ENCODE assay signal across 30 mouse cellular contexts in the genomic region with DNA sequence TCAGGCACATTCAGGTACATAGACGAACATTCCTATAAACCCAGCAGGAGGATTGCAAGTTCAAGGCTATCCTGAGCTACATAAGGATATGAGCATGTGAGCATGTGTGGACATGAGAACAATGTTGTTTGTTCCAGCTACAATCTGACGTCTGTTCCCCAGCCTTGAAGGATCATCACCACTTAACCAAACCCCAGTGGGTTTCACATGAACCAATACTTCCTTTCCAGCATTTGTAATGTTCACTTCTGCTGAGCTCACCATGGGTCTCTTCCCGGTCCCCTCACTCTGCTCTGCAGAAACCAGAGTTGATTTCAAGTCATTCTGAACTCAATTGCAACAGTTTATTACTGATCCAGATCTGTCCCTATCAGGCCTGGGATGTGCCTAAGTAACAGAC. TPM values are rescaled to one million over a fixed set of nuclear protein-coding genes. Genes with fewer than 3 reads are reported as not detected.
DNase-seq lines count a peak whose midpoint lies in the region; ATAC-seq and TF ChIP-seq lines count a peak whose summit lies in the region.
"Had no signal": no experiment of that assay in that cellular context is flagged by ENCODE, and none has a peak within 500 bp of the region (broad histone marks: within the 10 kb centered on the region; RNA-seq: fewer than 3 reads in every experiment).

No protein-coding gene starts in this region.

- H3K27ac ChIP-seq in bone marrow, adult 2 months (ENCODE audit: control insufficient read depth, insufficient read depth, low read depth, low read length, poor library complexity) = peak overlapping the region; percentile 66
- H3K27ac ChIP-seq: embryonic facial prominence, embryonic 10.5 days; embryonic facial prominence, embryonic 12.5 days; forebrain, embryonic 13.5 days; forebrain, embryonic 15.5 days had no signal

- peak; percentile 45 for ATAC-seq in granulocyte monocyte progenitor cell, adult 5-6 weeks (replicated peaks; ENCODE audit: poor library complexity, severe bottlenecking)
- ATAC-seq: activated CD4-positive, CD25-positive, alpha-beta regulatory T cell, adult 4 months; CD4-positive, CD25-positive, alpha-beta regulatory T cell, adult 4 months; forebrain, embryonic 13.5 days; forebrain, embryonic 15.5 days; forebrain, postnatal 0 days; Patski had no signal

- no peak overlapping the region for H3K4me3 ChIP-seq in bone marrow, adult 2 months (replicated peaks; ENCODE audit: control insufficient read depth, low read depth, low read length)
- H3K4me3 ChIP-seq in megakaryocyte, embryonic 14.5 days (replicated peaks) = peak overlapping the region; percentile 10
- H3K4me3 ChIP-seq: embryonic facial prominence, embryonic 10.5 days; embryonic facial prominence, embryonic 12.5 days; forebrain, embryonic 13.5 days; forebrain, embryonic 15.5 days had no signal

- WGBS in bone marrow, adult 2 months = 29% methylated on average over 3 of the region's 3 CpGs

- no peaks in the 10 kb centered on the region for H3K9me3 ChIP-seq in megakaryocyte, embryonic 14.5 days
- H3K9me3 ChIP-seq: embryonic facial prominence, embryonic 10.5 days; embryonic facial prominence, embryonic 12.5 days; forebrain, embryonic 13.5 days; forebrain, embryonic 15.5 days; G1E had no signal

- no peak for TF ChIP-seq POLR2A in bone marrow, adult 2 months (IDR thresholded peaks at IDR 0.05; ENCODE audit: borderline replicate concordance, control insufficient read depth, low read depth, low read length)

- no peaks in the 10 kb centered on the region for H3K36me3 ChIP-seq in megakaryocyte, embryonic 14.5 days (replicated peaks; ENCODE audit: low read length)
- H3K36me3 ChIP-seq: embryonic facial prominence, embryonic 10.5 days; embryonic facial prominence, embryonic 12.5 days; forebrain, embryonic 15.5 days; G1E had no signal

- no peak for DNase-seq in ovary, postnatal 10 days (ENCODE audit: low spot score)
- DNase-seq in heart, postnatal 4 days = no peak
- no peak for DNase-seq in spleen, postnatal 4 days (ENCODE audit: low spot score in 2 of 2)
- DNase-seq: adrenal gland, adult 8-10 months; adrenal gland, postnatal 14 days; adrenal gland, postnatal 36 days; B cell, adult 2 months; cerebellum, adult 11 months; cerebellum, adult 18-20 months; cerebellum, adult 8-10 months; cerebellum, adult 9-11 months; cerebellum, postnatal 14 days; cerebellum, postnatal 36 days; forebrain, postnatal 0 days had no signal

- peaks cover 13% of the 10 kb centered on the region; the same call in 1 of the 2 replicates for H3K4me1 ChIP-seq in bone marrow, adult 2 months (ENCODE audit: control insufficient read depth, insufficient read depth, low read length)
- H3K4me1 ChIP-seq in megakaryocyte, embryonic 14.5 days = peaks cover 80% of the 10 kb centered on the region
- H3K4me1 ChIP-seq: embryonic facial prominence, embryonic 12.5 days; forebrain, embryonic 13.5 days; forebrain, embryonic 15.5 days had no signal

- H3K27me3 ChIP-seq in megakaryocyte, embryonic 14.5 days (replicated peaks) = no peaks in the 10 kb centered on the region
- H3K27me3 ChIP-seq: CH12.LX; embryonic facial prominence, embryonic 12.5 days; forebrain, embryonic 13.5 days; forebrain, embryonic 15.5 days; Patski had no signal

- no peak for TF ChIP-seq CTCF in bone marrow, adult 2 months (IDR thresholded peaks at IDR 0.05; ENCODE audit: control insufficient read depth, insufficient read depth, low read length)

RNA-seq across cellular contexts. Expression of a gene that starts 7.9 kb away (rescaled TPM):
- polyA plus RNA-seq in bone marrow, adult 2 months (2011; ENCODE audit: insufficient read depth, insufficient read length, low replicate concordance, missing spikeins) = 1.9 and 6.0 TPM in 2 replicates
- total RNA-seq in granulocyte monocyte progenitor cell, adult 5-6 weeks (2014; fragmentation: Nextera tagmentation) = 1.3 TPM in 1 of 2 replicates, not detected in the other
- total RNA-seq in granulocyte monocyte progenitor cell, adult 5-6 weeks (2017) = 1.2 TPM in 1 of 2 replicates, not detected in the other
- polyA plus RNA-seq in megakaryocyte, embryonic 14.5 days (2012; ENCODE audit: insufficient read depth, low replicate concordance) = 1.4 TPM in 1 of 2 replicates, not detected in the other
- total RNA-seq in heart, postnatal 4 days (2021) = not detected
- total RNA-seq: adrenal gland, adult 8-10 months; adrenal gland, postnatal 14 days; adrenal gland, postnatal 36 days; CH12.LX; forebrain, postnatal 0 days; G1E had no signal
- polyA plus RNA-seq: activated CD4-positive, CD25-positive, alpha-beta regulatory T cell, adult 4 months; brain, embryonic 14.5 days; CD4-positive, CD25-positive, alpha-beta regulatory T cell, adult 4 months; cortical plate, adult 2 months; embryonic facial prominence, embryonic 10.5 days; embryonic facial prominence, embryonic 12.5 days; embryonic facial prominence, embryonic 14.5 days; forebrain, embryonic 11.5 days; forebrain, embryonic 13.5 days; forebrain, embryonic 15.5 days; forebrain, postnatal 0 days; G1E had no signal

RNA-seq across cellular contexts. Expression of a gene that starts 17.0 kb away (rescaled TPM):
- 98.2 and 269 TPM in 2 replicates for polyA plus RNA-seq in bone marrow, adult 2 months (2011; ENCODE audit: insufficient read depth, insufficient read length, low replicate concordance, missing spikeins)
- total RNA-seq in granulocyte monocyte progenitor cell, adult 5-6 weeks (2014; fragmentation: Nextera tagmentation) = 37.7 and 61.7 TPM in 2 replicates
- total RNA-seq in granulocyte monocyte progenitor cell, adult 5-6 weeks (2017) = 9.6 and 16.3 TPM in 2 replicates
- polyA plus RNA-seq in megakaryocyte, embryonic 14.5 days (2012; ENCODE audit: insufficient read depth, low replicate concordance) = 8.9 and 21.3 TPM in 2 replicates
- total RNA-seq in heart, postnatal 4 days (2021) = 10 to 100 TPM; 13.4 to 14.0 TPM

RNA-seq across cellular contexts. Expression of a gene that starts 17.9 kb away (rescaled TPM):
- polyA plus RNA-seq in bone marrow, adult 2 months (2011; ENCODE audit: insufficient read depth, insufficient read length, low replicate concordance, missing spikeins) = 21.2 and 45.7 TPM in 2 replicates
- 2.1 and 3.9 TPM in 2 replicates for total RNA-seq in granulocyte monocyte progenitor cell, adult 5-6 weeks (2014; fragmentation: Nextera tagmentation)
- 4.2 and 6.2 TPM in 2 replicates for total RNA-seq in granulocyte monocyte progenitor cell, adult 5-6 weeks (2017)
- polyA plus RNA-seq in megakaryocyte, embryonic 14.5 days (2012; ENCODE audit: insufficient read depth, low replicate concordance) = 30.2 TPM in 1 of 2 replicates, not detected in the other
- under 1 TPM; 0.21 to 0.95 TPM for total RNA-seq in heart, postnatal 4 days (2021)

RNA-seq across cellular contexts. Expression of a gene that starts 28.0 kb away (rescaled TPM):
- polyA plus RNA-seq in bone marrow, adult 2 months (2011; ENCODE audit: insufficient read depth, insufficient read length, low replicate concordance, missing spikeins) = 28.1 and 37.6 TPM in 2 replicates
- 0.92 and 1.3 TPM in 2 replicates for total RNA-seq in granulocyte monocyte progenitor cell, adult 5-6 weeks (2014; fragmentation: Nextera tagmentation)
- total RNA-seq in granulocyte monocyte progenitor cell, adult 5-6 weeks (2017) = 1.7 TPM in 1 of 2 replicates, not detected in the other
- 27.5 TPM in 1 of 2 replicates, not detected in the other for polyA plus RNA-seq in megakaryocyte, embryonic 14.5 days (2012; ENCODE audit: insufficient read depth, low replicate concordance)
- total RNA-seq in heart, postnatal 4 days (2021) = 1 to 10 TPM; 5.7 to 6.8 TPM

RNA-seq across cellular contexts. Expression of a gene that starts 36.4 kb away (rescaled TPM):
- 52.3 and 90.2 TPM in 2 replicates for polyA plus RNA-seq in bone marrow, adult 2 months (2011; ENCODE audit: insufficient read depth, insufficient read length, low replicate concordance, missing spikeins)
- total RNA-seq in granulocyte monocyte progenitor cell, adult 5-6 weeks (2014; fragmentation: Nextera tagmentation) = 188 and 206 TPM in 2 replicates
- 229 and 239 TPM in 2 replicates for total RNA-seq in granulocyte monocyte progenitor cell, adult 5-6 weeks (2017)
- polyA plus RNA-seq in megakaryocyte, embryonic 14.5 days (2012; ENCODE audit: insufficient read depth, low replicate concordance) = 22.3 and 46.6 TPM in 2 replicates
- 100 to 1,000 TPM; 159 to 161 TPM for total RNA-seq in heart, postnatal 4 days (2021)
